Mouse (Mus musculus) embryonic facial prominence, embryonic 14.5 days (tissue): ENCODE measurements around the gene Gm32802. TPM values are rescaled to one million over a fixed set of nuclear protein-coding genes. Genes with fewer than 3 reads are reported as not detected.
"Not testable (repeated sequence)": the region's sequence is repeated elsewhere in the genome, so short reads cannot be mapped to it uniquely, and the experiment has no call there.

Experiments used
- ATAC-seq: fragments of 200-750 bp; cut with Nextera tagmentation; 2 replicates; pipeline ENCODE4 v1.8.0; 2017; ENCODE audit warnings: low read depth, moderate number of reproducible peaks, moderate TSS enrichment
- DNase-seq: peaks from one replicate; pipeline ENCODE4 v3.0.0-alpha.2; 2015; ENCODE audit warnings: low spot score
- H3K27ac ChIP-seq: fragments of 300-500 bp; sonication (generic); replicated peaks from 2 replicates; pipeline ENCODE4 v1.5.1; 2014; ENCODE audit warnings: low read depth, mild to moderate bottlenecking, low read length, moderate library complexity
- H3K27me3 ChIP-seq: fragments of 300-500 bp; sonication (generic); replicated peaks from 2 replicates; pipeline ENCODE4 v1.6.1; 2014; ENCODE audit warnings: low read length; ENCODE audit not compliant: control insufficient read depth, insufficient read depth
- H3K36me3 ChIP-seq: fragments of 300-500 bp; sonication (generic); 2 replicates; pipeline ENCODE4 v1.6.1; 2014; ENCODE audit warnings: low read length, mixed read lengths; ENCODE audit not compliant: control insufficient read depth, insufficient read depth
- H3K4me1 ChIP-seq: fragments of 300-500 bp; sonication (generic); 2 replicates; pipeline ENCODE4 v1.6.1; 2014; ENCODE audit warnings: antibody characterized with exemption, low read length; ENCODE audit not compliant: control insufficient read depth, insufficient read depth
- H3K4me2 ChIP-seq: fragments of 300-500 bp; sonication (generic); 2 replicates; pipeline ENCODE4 v1.6.1; 2014; ENCODE audit warnings: low read depth, mild to moderate bottlenecking, low read length, moderate library complexity, mixed read lengths
- H3K4me3 ChIP-seq: fragments of 300-500 bp; sonication (generic); 2 replicates; pipeline ENCODE4 v1.5.1; 2014; ENCODE audit warnings: low read depth, mild to moderate bottlenecking, low read length
- H3K9ac ChIP-seq: fragments of 300-500 bp; sonication (generic); 2 replicates; pipeline ENCODE4 v1.6.1; 2014; ENCODE audit warnings: low read depth, mild to moderate bottlenecking, low read length, moderate library complexity, mixed read lengths
- H3K9me3 ChIP-seq: fragments of 300-500 bp; sonication (generic); 2 replicates; pipeline ENCODE4 v1.6.1; 2016; ENCODE audit warnings: low read length; ENCODE audit not compliant: control insufficient read depth
- WGBS: fragments of 180-500 bp; shearing (Covaris S2); extraction: QIAGEN DNeasy Blood & Tissue Kit; methylation state at CpG from one replicate; pipeline ENCODE4 v1.1.7; 2014; 5-methylcytosine and 5-hydroxymethylcytosine counted together
- polyA plus RNA-seq: library from polyadenylated mRNA; unstranded; fragments of >200 nt; fragmentation: Nextera tagmentation; extraction: Ambion mirVana; gene quantifications from 2 replicates; pipeline ENCODE4 v1.2.1, GENCODE M21; 2014

Gene Gm32802
- polyA plus RNA-seq, 1 experiment from 2014 or later = not detected

GRCm38 (mm10) chr10:118278069-118278468 lies 19.6 kb downstream of the Gm32802 start:
- not testable (repeated sequence) for ATAC-seq, H3K36me3 ChIP-seq, H3K9me3 ChIP-seq, H3K27me3 ChIP-seq, H3K4me1 ChIP-seq, H3K4me2 ChIP-seq, H3K4me3 ChIP-seq, DNase-seq, H3K27ac ChIP-seq, H3K9ac ChIP-seq
- WGBS = no CpG with 5 or more reads among the region's 4 CpGs

GRCm38 (mm10) chr10:118282565-118282964 lies 24.1 kb downstream of the Gm32802 start:
- whole genome bisulfite sequencing = 49% methylated on average over 3 of the region's 7 CpGs
- H3K27ac ChIP-seq, H3K27me3 ChIP-seq, H3K9me3 ChIP-seq, H3K4me3 ChIP-seq, H3K4me1 ChIP-seq, DNase-seq, H3K4me2 ChIP-seq, H3K36me3 ChIP-seq, H3K9ac ChIP-seq: not testable (repeated sequence)
- peak; percentile 33; the same call in 1 of the 2 replicates for ATAC-seq

GRCm38 (mm10) chr10:118283016-118283415 lies 24.5 kb downstream of the Gm32802 start:
- H3K27ac ChIP-seq, DNase-seq, H3K4me3 ChIP-seq, H3K4me1 ChIP-seq, H3K36me3 ChIP-seq, H3K4me2 ChIP-seq, H3K9ac ChIP-seq, H3K9me3 ChIP-seq, H3K27me3 ChIP-seq: not testable (repeated sequence)
- peak; percentile 47; the same call in 1 of the 2 replicates for ATAC-seq
- 57% methylated on average over 2 of the region's 5 CpGs for WGBS

- Histone ChIP-seq H3K4me3 (no peak within 1 kb of the TSS), H3K9ac (no peak within 1 kb of the TSS), H3K4me1 (no peaks in the 10 kb centered on the region), H3K36me3 (no peaks in the 10 kb centered on the region), H3K27me3 (no peaks in the 10 kb centered on the region), H3K9me3 (no peaks in the 10 kb centered on the region), H3K27ac (no peak within 1 kb of the TSS), H3K4me2 (no peak within 1 kb of the TSS)
- ATAC-seq (no peak), DNase-seq (no peak)
- WGBS = 87% methylated on average over 6 of the region's 6 CpGs
These were observed 36.5 kb downstream of the Gm32802 start, which contains the start of gene Iltifb for GRCm38 (mm10) chr10:118294938-118295337. TSS of gene Iltifb (minus strand) at chr10:118295038.

GRCm38 (mm10) chr10:118302133-118302532 lies 43.6 kb downstream of the Gm32802 start:
- H3K27me3 ChIP-seq, H3K4me2 ChIP-seq: not testable (repeated sequence)

More at GRCm38 (mm10) chr10:118302133-118302532, 43.6 kb downstream of the Gm32802 start:
- WGBS = 45% methylated on average over 2 of the region's 2 CpGs
- not testable (repeated sequence) for H3K4me1 ChIP-seq, H3K4me3 ChIP-seq, H3K36me3 ChIP-seq, H3K9ac ChIP-seq, H3K27ac ChIP-seq, ATAC-seq, DNase-seq, H3K9me3 ChIP-seq

Other genes starting within 250 kb of the Gm32802 start
- 27.2 and 31.7 TPM in 2 replicates for gene Mdm1, start 116.9 kb upstream of the Gm32802 start, polyA plus RNA-seq
- not detected in 2 replicates for gene Il22, start 53.7 kb upstream of the Gm32802 start, polyA plus RNA-seq
- not detected in 2 replicates for gene Gm32717, start 17.9 kb upstream of the Gm32802 start, polyA plus RNA-seq
- gene Iltifb, start 36.4 kb downstream of the Gm32802 start, polyA plus RNA-seq = not detected in 2 replicates
- gene Gm9040, start 68.3 kb downstream of the Gm32802 start, polyA plus RNA-seq = 0.09 TPM in 1 of 2 replicates, not detected in the other
- gene Gm9044, start 73.7 kb downstream of the Gm32802 start, polyA plus RNA-seq = 0.09 TPM in 1 of 2 replicates, not detected in the other
- 0.10 TPM in 1 of 2 replicates, not detected in the other for gene Gm9045, start 79.1 kb downstream of the Gm32802 start, polyA plus RNA-seq
- gene Gm9046, start 84.6 kb downstream of the Gm32802 start, polyA plus RNA-seq = not detected in 2 replicates
- not detected in 2 replicates for gene Gm9048, start 90.0 kb downstream of the Gm32802 start, polyA plus RNA-seq
- gene Gm9049, start 95.4 kb downstream of the Gm32802 start, polyA plus RNA-seq = 0.10 TPM in 1 of 2 replicates, not detected in the other
- not detected in 2 replicates for gene Ifng, start 182.4 kb downstream of the Gm32802 start, polyA plus RNA-seq